Mouse (Mus musculus) megakaryocyte, embryonic 14.5 days (primary cell): ENCODE data around the gene Asic1.

Experiments used
- FLI1 ChIP-seq: IDR thresholded peaks from 2 replicates; pipeline ENCODE4 v1.6.1; 2012; ENCODE audit warnings: low read length, inconsistent platforms, mixed read lengths
- GATA1 ChIP-seq: IDR thresholded peaks from 3 replicates; pipeline ENCODE4 v1.6.1; 2012; ENCODE audit warnings: mixed read lengths, low read length, inconsistent platforms, borderline replicate concordance

DNA sequence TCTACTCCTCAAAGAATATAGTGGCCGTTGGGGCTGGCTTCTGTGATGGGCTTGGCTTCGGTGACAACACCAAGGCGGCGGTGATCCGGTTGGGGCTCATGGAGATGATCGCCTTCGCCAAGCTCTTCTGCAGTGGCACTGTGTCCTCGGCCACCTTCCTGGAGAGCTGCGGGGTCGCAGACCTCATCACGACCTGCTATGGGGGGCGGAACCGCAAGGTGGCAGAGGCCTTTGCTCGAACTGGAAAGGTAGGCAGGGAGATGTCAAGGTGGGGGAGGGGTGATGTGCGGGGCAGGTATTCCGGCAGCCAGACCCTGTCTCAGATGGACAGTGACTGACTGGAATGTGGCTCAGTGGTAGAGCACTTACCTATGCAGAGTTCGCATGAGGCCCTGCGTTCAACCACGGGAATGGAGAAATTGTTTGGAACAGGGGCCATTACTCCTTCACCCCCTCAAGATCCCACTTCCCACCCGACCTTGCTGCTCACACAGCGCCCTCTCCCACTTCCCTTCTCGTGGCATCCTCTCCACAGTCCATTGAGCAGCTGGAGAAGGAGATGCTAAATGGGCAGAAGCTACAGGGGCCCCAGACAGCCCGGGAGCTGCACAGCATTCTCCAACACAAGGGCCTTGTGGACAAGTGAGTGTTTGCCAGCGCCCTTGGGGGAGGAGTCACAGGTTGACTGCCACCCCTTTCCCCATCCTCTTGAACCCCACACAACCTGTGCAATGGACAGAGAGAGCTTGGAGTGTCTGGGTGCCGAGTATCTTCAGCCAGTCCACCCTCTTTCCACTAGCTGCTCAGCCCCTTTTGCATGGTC, 52.0 kb downstream of the Asic1 start:
- TF ChIP-seq GATA1: no peak
- TF ChIP-seq FLI1: no peak
